Mouse (Mus musculus) lung, postnatal 14 days (tissue): ENCODE measurements at regions not wholly inside any gene's neighbourhood (a gene's known extent, or its start where the extent isn't known, plus 50 kb on each side); places are given as distances from the start of the nearest gene placed in this dataset.
A peak's percentile ranks its signal among the peaks of the same experiment; 100 is the strongest.

ENCODE experiments used
- DNase-seq: peaks from one replicate; pipeline ENCODE4 v3.0.0; 2021

DNA sequence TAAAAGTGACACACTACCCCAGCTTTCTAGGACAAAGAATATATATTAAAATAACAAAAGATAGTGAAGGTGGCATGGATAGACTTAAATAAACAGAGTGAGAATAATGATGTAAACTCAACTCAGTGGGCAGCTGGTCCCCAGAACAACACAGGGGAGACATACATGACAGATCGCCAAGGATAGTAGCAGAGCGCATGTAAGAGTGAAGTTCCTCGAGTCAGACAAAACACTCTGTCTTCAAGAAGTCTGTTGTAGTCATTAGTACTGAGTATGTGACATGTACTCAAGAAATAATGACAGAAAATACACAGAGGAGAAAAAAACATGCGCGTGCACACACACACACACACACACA lies 74.8 kb upstream of the Stxbp5l start:
- DNase-seq, result no peak

DNA sequence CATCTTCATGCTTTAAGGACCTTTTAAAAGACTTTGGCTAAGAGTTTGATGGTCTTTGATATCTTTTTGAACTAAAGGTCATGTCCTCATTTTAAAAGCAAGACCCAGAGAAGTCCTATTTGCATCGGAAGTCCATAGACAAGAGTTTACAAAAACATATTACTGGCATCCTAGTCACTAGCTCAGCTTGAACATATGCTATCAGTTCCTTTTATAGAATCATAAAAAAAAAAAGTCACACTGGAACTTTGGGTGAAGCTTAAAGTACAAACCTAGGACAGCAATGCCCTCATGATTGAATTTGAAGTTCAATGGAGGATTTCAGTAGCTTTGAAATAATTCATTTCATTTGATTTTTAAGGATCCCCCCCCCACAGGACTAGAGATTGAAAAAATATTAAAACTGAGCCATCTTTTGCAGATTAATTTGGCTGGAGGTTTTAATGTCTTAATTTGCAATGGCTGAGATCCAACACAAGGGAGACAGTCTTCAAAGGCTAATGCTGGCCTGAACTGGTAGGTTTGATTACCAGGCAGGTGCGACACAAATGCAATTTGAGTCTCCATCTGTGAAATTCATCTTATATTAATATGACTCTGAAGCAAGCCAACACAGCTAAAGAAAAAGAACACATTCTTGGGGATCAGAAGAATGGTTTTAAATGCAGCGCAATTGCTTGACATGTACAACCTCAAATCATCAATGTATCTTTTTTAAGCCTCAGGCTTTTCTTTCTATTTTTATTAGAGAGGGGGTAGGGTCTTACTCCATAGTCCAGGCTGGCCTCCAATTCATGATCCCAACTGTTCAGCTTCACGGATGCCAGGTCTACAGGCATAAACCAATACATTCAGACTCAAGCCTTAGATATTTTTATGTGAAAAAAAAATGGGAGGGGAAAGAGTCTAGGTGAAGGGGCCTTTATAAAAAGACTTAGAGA lies 74.1 kb upstream of the Stxbp5l start:
- no peak for DNase-seq

DNA sequence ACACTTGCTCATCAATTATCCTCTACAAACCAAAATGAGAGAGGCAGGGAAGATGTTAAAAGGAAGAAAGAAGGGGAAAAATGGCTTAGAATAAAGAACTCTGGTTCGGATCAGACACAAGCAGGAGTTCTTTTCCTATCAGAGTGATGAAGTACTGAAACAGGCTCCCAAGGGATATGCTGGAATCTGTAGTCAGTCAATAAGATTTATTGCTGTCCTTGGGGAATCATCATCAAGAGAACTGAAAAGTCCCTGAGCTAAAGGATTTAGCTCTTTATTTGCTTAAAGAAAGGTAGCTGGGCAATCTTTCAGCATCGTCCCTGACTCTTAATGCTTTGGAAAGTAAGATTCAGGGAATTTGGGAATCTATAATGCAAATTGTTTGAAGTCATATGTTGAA lies 71.2 kb upstream of the Stxbp5l start:
- DNase-seq, result no peak

GRCm38 (mm10) chr16:37449846-37450245 lies 65.1 kb upstream of the Stxbp5l start:
- no peak for DNase-seq

DNA sequence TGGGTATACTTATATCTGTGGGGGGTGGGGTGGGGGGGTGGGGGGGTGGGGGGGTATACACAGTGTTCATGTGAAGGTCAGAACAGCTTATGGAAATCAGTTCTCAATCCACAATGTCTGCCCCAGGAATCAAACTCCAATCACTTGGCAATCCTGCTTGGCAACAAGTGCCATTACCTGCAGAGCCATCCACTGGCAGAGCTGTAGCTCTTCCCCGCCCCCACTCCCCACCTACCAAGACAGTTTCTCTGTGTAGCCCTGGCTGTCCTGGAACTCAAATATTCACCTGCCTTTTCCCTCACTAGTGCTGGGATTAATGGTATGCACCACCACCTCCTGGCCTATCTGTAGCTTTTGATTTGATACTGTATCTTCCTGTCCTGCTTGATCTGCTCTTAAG lies 61.0 kb upstream of the Stxbp5l start:
- no peak for DNase-seq

GRCm38 (mm10) chr16:37442936-37443335 lies 58.2 kb upstream of the Stxbp5l start:
- DNase-seq, result no peak

GRCm38 (mm10) chr16:37442481-37442880 lies 57.7 kb upstream of the Stxbp5l start:
- DNase-seq, result no peak

DNA sequence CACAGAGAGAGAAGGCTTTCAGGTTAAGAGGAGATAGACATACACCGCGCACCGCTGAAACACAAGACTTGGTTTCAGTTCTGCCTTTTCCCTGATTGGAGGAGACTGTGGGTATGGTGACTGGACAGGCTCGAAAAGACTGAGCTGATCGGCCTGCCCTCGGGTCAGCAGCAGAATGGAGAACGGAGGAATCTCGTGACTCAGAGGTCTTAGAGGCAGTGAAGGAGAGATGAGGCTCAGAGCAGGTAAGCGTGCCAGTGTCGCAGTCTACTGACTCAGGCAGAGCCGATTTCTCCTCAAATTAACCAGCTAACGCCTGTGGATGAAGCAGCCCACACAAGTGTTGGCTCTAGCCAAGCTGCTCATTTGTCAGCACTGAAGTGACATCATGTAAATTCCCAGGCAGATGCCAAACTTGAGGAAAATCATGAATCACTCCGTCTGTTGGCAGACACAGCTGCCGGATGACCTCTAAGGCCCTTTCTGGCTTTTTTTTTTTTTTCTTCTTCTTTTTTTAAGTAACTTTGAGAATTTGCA lies 55.9 kb upstream of the Stxbp5l start:
- DNase-seq, result peak; percentile 5
